Mouse (Mus musculus): ENCODE results near the gene Map4. TPM values are rescaled to one million over a fixed set of nuclear protein-coding genes. Genes with fewer than 3 reads are reported as not detected.

Gene Map4
- 53.9 and 64.7 TPM in 2 replicates for polyA plus RNA-seq (2015; fragmentation: Nextera tagmentation; extraction: Ambion mirVana)

DNA sequence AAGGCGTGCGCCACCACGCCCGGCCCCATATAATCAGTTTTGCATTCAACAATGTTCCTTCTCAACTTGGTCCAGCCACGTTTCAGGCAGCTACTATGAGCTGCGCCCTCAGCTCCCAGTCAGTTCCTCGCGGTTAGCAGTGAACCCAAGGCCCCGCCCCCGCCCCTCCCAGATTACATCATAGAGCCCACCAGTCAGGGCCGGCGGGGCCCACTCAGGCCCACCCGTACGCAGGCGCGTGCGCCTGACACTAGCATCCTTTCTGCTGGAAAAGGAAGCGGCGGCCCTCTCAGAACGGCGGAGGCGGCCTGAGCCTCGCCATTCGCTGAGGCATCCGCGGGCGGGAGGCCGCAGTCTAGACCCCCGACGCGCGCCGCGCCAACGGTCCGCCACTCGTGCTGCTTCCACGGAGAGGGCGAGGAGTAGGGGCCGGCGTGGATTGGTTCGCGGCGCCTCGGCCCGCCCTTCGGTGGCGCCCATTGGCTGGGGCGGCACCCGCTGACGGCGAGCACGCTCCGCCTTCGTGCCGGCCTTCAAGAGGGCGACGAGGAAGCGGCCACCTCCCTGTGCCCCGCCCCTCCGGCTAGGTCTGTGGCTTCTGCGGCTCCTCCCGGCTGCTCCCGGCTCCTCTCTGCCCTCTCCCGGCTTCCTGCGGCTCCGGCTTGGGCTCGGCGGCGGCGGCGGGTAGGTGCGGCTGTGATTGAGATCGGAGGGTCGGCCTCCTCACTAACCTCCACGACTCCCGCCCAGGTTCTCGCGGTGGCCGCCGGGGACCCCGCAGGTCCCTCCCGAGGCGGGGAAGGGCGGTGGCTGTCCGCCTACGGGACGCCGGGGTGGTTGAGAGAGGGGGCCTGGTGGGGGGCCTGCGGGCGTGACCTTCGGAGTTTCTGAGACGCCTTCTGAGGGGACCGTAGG is at the start of gene Map4:
Map4 (plus strand) TSS at position 204 of the 915 bp plus-strand sequence.
- Histone ChIP-seq H3K4me2 (replicated peaks; ENCODE audit: low read depth, low read length) (peak within 1 kb of the TSS; percentile 72), H3K27me3 (ENCODE audit: insufficient read depth, low read length) (no peaks in the 10 kb centered on the region), H3K36me3 (ENCODE audit: insufficient read depth, low read length) (no peaks in the 10 kb centered on the region), H3K9me3 (ENCODE audit: low read length) (no peaks in the 10 kb centered on the region), H3K27ac (ENCODE audit: low read length) (peak within 1 kb of the TSS; percentile 95), H3K4me3 (ENCODE audit: low read length) (peak within 1 kb of the TSS; percentile 92), H3K9ac (replicated peaks; ENCODE audit: low read length) (peak within 1 kb of the TSS; percentile 91), H3K4me1 (ENCODE audit: insufficient read depth, low read length) (peaks cover 14% of the 10 kb centered on the region)
- ATAC-seq (ENCODE audit: low FRiP score, low TSS enrichment): peak; percentile 98
- WGBS: under 1% methylated on average over 94 of the region's 94 CpGs

DNA sequence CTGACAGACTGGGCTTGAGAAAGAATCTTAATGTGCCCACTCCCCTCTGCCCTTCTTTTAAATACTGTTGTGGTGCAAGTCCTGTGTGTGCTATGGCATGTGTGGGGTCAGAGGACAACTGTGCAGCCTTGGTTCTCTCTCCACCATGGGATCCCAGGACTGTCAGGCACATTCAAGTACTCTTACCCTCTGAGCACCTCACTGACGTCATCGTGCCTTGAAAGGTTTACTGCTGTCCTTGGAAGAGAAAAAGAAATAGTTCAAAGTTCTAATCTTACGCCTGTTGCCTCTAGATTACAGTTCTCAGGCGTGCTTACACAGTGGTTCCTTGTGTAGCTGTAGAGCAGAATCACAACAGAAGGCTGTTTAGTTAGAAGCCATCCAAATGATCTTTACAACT is 45.0 kb upstream of the Map4 start:
- Histone ChIP-seq H3K27me3 (ENCODE audit: insufficient read depth, low read length) (no peaks in the 10 kb centered on the region), H3K36me3 (ENCODE audit: insufficient read depth, low read length) (peaks cover 90% of the 10 kb centered on the region), H3K9me3 (ENCODE audit: low read length) (no peaks in the 10 kb centered on the region), H3K27ac (ENCODE audit: low read length) (no peak overlapping the region), H3K4me2 (replicated peaks; ENCODE audit: low read depth, low read length) (no peak overlapping the region), H3K9ac (replicated peaks; ENCODE audit: low read length) (no peak overlapping the region), H3K4me1 (ENCODE audit: insufficient read depth, low read length) (no peaks in the 10 kb centered on the region), H3K4me3 (ENCODE audit: low read length) (no peak overlapping the region)
- ATAC-seq (ENCODE audit: low FRiP score, low TSS enrichment): no peak
- WGBS: 64% methylated on average over 4 of the region's 4 CpGs

DNA sequence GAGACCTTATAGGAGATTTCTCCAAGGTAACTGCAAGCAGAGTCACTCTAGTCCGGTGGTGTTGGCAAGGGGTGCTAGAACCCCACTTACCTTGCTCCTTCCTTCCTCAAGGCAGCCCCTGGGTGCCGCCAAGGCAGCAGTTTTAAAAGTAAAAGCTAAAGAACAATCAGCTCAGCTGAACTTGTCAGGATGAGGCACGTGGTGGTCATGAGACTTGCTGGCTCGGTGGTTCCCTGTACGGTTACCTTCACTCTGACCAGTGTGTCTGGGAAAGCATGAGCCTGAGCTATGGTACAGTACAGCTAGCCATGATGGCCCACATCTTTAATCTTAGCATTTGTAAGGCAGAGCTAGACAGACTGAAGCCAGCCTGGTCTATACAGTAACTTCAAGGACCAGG is 43.9 kb upstream of the Map4 start:
- 86% methylated on average over 5 of the region's 5 CpGs for WGBS
- Histone ChIP-seq H3K9me3 (ENCODE audit: low read length) (no peaks in the 10 kb centered on the region), H3K27me3 (ENCODE audit: insufficient read depth, low read length) (no peaks in the 10 kb centered on the region), H3K4me2 (replicated peaks; ENCODE audit: low read depth, low read length) (no peak overlapping the region), H3K4me3 (ENCODE audit: low read length) (no peak overlapping the region), H3K9ac (replicated peaks; ENCODE audit: low read length) (no peak overlapping the region), H3K4me1 (ENCODE audit: insufficient read depth, low read length) (no peaks in the 10 kb centered on the region), H3K27ac (ENCODE audit: low read length) (no peak overlapping the region), H3K36me3 (ENCODE audit: insufficient read depth, low read length) (peaks cover 94% of the 10 kb centered on the region)
- ATAC-seq (ENCODE audit: low FRiP score, low TSS enrichment): no peak

DNA sequence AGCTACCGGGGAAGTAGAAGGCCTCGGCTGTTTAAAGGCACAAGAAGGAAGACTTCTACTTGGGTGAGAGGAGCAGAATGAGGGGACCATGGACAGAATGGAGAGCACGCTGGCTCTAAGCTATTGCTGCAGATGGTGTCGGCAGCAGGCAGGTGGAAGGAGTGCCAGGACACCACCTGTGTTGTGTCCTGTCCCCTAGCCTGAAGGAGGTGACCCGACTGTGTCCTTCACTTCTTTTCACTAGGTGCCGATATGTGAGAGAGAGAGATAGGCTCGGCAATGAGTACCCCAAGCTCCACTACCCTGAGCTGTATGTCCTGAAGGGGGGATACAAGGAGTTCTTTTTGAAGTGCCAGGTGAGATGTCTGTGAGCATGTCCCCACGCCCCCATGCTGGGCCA is 39.8 kb upstream of the Map4 start:
- H3K27ac ChIP-seq (ENCODE audit: low read length): no peak overlapping the region
- H3K4me3 ChIP-seq (ENCODE audit: low read length): no peak overlapping the region
- H3K9me3 ChIP-seq (ENCODE audit: low read length): no peaks in the 10 kb centered on the region
- H3K4me1 ChIP-seq (ENCODE audit: insufficient read depth, low read length): peaks cover 17% of the 10 kb centered on the region
- ATAC-seq (ENCODE audit: low FRiP score, low TSS enrichment): no peak
- 90% methylated on average over 8 of the region's 8 CpGs for WGBS
- H3K9ac ChIP-seq (replicated peaks; ENCODE audit: low read length): no peak overlapping the region
- H3K4me2 ChIP-seq (replicated peaks; ENCODE audit: low read depth, low read length): no peak overlapping the region
- peaks cover 63% of the 10 kb centered on the region for H3K36me3 ChIP-seq (ENCODE audit: insufficient read depth, low read length)
- H3K27me3 ChIP-seq (ENCODE audit: insufficient read depth, low read length): no peaks in the 10 kb centered on the region

DNA sequence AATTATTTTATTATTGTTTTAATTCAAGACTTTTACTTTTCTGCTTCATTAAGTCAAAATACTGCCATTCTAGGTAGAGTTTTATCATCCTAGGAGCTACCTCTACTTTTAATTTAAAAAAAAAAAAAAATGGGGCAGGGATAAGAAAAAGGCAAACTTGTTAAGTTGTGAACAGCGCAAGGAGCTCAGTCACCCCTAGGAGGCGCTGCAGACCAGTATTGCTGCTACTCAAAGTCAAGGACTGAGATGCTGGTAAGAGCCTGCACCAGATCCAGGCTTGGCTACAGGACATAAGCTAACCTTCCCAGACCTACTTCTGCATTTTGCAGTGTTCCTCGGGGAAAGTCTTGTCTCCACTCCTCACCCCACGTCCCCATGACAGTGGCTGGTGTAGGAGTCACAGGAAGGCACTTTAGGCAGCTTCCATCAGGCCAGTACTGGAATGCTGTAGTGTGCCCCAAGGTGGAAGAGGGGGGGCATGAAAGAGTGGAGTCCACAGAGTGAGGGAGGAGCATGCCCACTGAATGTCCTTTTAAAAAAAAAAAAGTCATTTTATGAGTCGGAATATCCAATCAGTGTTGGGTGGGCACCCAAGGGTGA is 38.5 kb upstream of the Map4 start:
- Histone ChIP-seq H3K4me1 (ENCODE audit: insufficient read depth, low read length) (peaks cover 17% of the 10 kb centered on the region), H3K9me3 (ENCODE audit: low read length) (no peaks in the 10 kb centered on the region), H3K9ac (replicated peaks; ENCODE audit: low read length) (no peak overlapping the region), H3K4me2 (replicated peaks; ENCODE audit: low read depth, low read length) (no peak overlapping the region), H3K36me3 (ENCODE audit: insufficient read depth, low read length) (peaks cover 54% of the 10 kb centered on the region), H3K27ac (ENCODE audit: low read length) (no peak overlapping the region; the same call in 1 of the 2 replicates), H3K27me3 (ENCODE audit: insufficient read depth, low read length) (no peaks in the 10 kb centered on the region), H3K4me3 (ENCODE audit: low read length) (no peak overlapping the region)
- WGBS: 64% methylated on average over 5 of the region's 5 CpGs
- ATAC-seq (ENCODE audit: low FRiP score, low TSS enrichment): no peak

DNA sequence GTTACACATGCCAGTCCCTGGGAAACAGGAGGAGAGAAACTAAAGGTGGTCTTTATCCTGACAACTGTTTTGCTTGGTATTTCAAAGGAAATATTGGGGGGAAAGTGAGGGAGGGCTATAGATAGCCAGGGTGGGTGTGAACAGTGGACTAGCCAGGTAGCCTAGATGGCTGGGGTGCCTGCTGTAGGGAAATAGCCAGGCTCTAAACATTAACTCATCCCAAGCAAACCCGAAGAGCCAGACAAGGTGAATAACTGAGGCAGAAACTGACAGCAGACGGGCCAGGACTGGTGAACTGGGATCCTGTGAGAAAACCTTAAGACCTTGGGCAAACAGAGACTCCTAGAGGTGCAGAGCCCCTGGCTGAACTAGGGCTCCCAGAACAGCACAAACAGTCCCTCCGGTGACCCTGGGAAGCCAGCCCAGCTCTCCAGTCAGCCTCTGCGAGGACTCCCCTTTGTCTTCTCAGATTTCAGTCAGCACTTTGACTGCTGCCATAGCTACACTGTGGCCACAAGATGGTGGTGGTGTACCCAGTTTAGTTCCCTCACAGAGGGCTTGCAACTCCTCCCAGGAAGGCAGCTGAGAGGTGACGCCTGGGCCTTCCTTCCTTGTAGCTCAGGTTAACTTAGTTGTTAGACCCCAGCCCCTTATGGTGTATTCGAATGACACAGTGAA is 36.7 kb upstream of the Map4 start:
- no peak overlapping the region for H3K4me3 ChIP-seq (ENCODE audit: low read length)
- H3K27ac ChIP-seq (ENCODE audit: low read length): peak overlapping the region; percentile 83
- no peaks in the 10 kb centered on the region for H3K27me3 ChIP-seq (ENCODE audit: insufficient read depth, low read length)
- peak; percentile 89 for ATAC-seq (ENCODE audit: low FRiP score, low TSS enrichment)
- H3K4me1 ChIP-seq (ENCODE audit: insufficient read depth, low read length): peaks cover 22% of the 10 kb centered on the region
- no peak overlapping the region for H3K4me2 ChIP-seq (replicated peaks; ENCODE audit: low read depth, low read length)
- WGBS: 16% methylated on average over 6 of the region's 6 CpGs
- peaks cover 38% of the 10 kb centered on the region for H3K36me3 ChIP-seq (ENCODE audit: insufficient read depth, low read length)
- H3K9ac ChIP-seq (replicated peaks; ENCODE audit: low read length): peak overlapping the region; percentile 38
- H3K9me3 ChIP-seq (ENCODE audit: low read length): no peaks in the 10 kb centered on the region

DNA sequence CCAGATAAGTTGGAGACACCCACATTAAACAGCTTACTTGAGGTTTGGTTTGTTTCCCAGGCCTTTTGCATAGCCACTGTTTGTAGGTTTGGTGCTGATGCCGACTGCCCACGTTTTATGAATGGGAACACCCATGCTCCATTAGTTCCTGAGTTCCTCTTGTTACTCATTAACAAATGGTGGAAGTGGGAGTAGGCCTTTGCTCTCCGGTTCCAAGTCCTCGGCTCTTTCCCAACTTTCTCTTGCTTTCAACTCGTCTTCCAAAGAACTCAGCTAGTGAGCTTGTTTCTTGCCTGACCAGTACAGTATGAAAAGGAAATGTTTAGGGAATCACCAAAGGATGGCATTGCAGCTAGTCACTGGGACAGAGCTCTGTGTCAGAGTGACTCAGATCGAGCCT is 35.7 kb upstream of the Map4 start:
- Histone ChIP-seq H3K9ac (replicated peaks; ENCODE audit: low read length) (no peak overlapping the region), H3K27me3 (ENCODE audit: insufficient read depth, low read length) (no peaks in the 10 kb centered on the region), H3K4me1 (ENCODE audit: insufficient read depth, low read length) (peaks cover 23% of the 10 kb centered on the region), H3K27ac (ENCODE audit: low read length) (peak overlapping the region; percentile 83), H3K4me3 (ENCODE audit: low read length) (no peak overlapping the region), H3K9me3 (ENCODE audit: low read length) (no peaks in the 10 kb centered on the region), H3K4me2 (replicated peaks; ENCODE audit: low read depth, low read length) (0 out of 2 replicates have a peak overlapping the region, but pooled peaks have one; percentile 8), H3K36me3 (ENCODE audit: insufficient read depth, low read length) (peaks cover 27% of the 10 kb centered on the region)
- ATAC-seq (ENCODE audit: low FRiP score, low TSS enrichment): peak; percentile 67; the same call in 1 of the 2 replicates
- 44% methylated on average over 6 of the region's 6 CpGs for WGBS

DNA sequence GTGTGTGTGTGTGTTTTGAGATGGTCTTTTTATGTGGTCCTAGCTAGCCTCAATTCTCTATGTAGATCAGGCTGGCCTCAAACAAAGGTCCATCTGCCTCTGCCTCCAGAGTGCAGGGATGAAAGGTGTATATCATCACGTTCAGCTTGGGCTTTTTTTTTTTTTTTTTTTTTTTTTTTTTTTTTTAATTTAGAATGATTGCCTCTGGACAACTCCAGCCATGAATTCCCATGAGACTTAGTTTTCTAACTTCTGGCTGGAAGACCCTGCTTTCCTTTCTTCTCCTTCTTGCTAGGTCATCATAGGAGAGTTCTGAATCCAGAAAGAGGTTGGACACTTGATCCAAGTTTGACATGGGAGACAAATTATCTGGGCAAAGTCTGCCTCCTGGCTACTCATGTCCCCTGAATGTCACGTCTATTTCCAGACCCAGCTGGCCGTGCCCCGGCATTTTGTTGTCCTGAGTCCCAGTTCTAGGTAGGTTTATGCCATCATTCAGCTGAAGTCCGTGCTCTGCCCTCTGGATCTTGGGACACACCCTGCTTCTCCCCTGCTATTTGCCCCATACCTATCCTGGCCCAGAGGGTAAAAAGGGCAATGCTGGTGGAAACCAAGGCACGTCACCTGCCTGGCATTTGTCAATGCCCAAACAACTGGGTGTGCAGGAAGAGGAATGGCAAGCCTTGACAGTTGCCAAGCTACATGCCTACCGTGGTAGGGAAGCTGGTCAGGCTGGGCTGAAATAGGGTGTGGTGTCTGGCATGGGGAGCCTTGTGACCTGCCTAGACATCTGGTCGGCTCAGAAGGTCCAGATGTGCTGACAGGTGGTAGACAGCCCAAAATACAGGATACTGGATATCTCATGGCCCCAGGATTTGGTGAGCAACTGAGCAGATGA is 34.8 kb upstream of the Map4 start:
- Histone ChIP-seq H3K4me1 (ENCODE audit: insufficient read depth, low read length) (peaks cover 23% of the 10 kb centered on the region), H3K27me3 (ENCODE audit: insufficient read depth, low read length) (no peaks in the 10 kb centered on the region), H3K9ac (replicated peaks; ENCODE audit: low read length) (no peak overlapping the region), H3K4me3 (ENCODE audit: low read length) (no peak overlapping the region), H3K4me2 (replicated peaks; ENCODE audit: low read depth, low read length) (no peak overlapping the region), H3K36me3 (ENCODE audit: insufficient read depth, low read length) (peaks cover 20% of the 10 kb centered on the region), H3K9me3 (ENCODE audit: low read length) (no peaks in the 10 kb centered on the region), H3K27ac (ENCODE audit: low read length) (peak overlapping the region; percentile 83; the same call in 1 of the 2 replicates)
- 71% methylated on average over 8 of the region's 8 CpGs for WGBS
- ATAC-seq (ENCODE audit: low FRiP score, low TSS enrichment): no peak

DNA sequence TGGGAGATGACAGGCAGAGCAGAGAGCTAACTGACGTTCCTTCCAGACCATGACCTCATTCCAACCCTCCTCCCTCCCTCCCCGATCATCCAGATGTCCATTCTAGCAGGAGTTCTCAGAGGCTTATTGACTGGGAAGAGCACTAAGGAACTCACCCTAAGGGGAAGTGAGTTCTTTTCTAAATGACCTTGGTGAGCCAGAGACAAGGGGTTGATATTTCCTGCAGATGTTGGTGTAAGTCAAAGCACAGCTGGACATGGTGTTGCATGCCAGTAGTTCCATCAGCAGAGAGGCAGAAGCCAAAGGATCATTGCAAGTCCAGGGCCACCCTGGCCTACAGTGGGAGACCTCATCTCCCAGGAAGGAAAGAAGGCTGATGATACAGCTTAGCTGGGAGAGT is 33.2 kb upstream of the Map4 start:
- no peaks in the 10 kb centered on the region for H3K9me3 ChIP-seq (ENCODE audit: low read length)
- ATAC-seq (ENCODE audit: low FRiP score, low TSS enrichment): no peak
- no peak overlapping the region for H3K27ac ChIP-seq (ENCODE audit: low read length)
- no peak overlapping the region for H3K4me3 ChIP-seq (ENCODE audit: low read length)
- H3K4me1 ChIP-seq (ENCODE audit: insufficient read depth, low read length): peaks cover 23% of the 10 kb centered on the region
- peaks cover 6% of the 10 kb centered on the region; the same call in 1 of the 2 replicates for H3K36me3 ChIP-seq (ENCODE audit: insufficient read depth, low read length)
- H3K4me2 ChIP-seq (replicated peaks; ENCODE audit: low read depth, low read length): no peak overlapping the region
- H3K9ac ChIP-seq (replicated peaks; ENCODE audit: low read length): no peak overlapping the region
- 46% methylated on average over 2 of the region's 2 CpGs for WGBS
- H3K27me3 ChIP-seq (ENCODE audit: insufficient read depth, low read length): no peaks in the 10 kb centered on the region
